Mouse (Mus musculus): Measurements from ENCODE around the gene 2310057J18Rik.
"Not testable (repeated sequence)": the region's sequence is repeated elsewhere in the genome, so short reads cannot be mapped to it uniquely, and the experiment has no call there.

2310057J18Rik gene

DNA sequence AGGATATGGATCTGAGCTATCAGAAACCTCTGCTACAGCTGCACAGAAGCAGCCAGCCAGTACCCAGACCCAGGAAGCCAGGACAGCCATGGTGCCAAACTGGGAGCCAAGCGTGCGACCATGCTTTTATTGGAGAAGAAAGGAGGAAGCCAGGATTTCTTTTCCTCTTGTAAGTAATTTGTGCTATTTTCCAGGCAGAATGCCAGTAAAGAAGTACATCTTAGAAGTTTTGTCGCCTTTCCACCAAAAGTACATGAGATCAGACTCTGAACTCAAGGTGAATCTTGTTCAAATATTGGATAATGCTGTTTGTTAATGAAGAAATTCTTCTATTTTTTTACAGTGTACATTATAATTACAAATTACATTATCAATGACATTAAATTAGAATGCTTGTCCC, at the start of gene 2310057J18Rik:
TSS of gene 2310057J18Rik (minus strand) at position 101 of the 400 bp plus-strand sequence.
- no peak for DNase-seq (ENCODE audit: inconsistent age in 2 of 2, low spot score in 1 of 2)

DNA sequence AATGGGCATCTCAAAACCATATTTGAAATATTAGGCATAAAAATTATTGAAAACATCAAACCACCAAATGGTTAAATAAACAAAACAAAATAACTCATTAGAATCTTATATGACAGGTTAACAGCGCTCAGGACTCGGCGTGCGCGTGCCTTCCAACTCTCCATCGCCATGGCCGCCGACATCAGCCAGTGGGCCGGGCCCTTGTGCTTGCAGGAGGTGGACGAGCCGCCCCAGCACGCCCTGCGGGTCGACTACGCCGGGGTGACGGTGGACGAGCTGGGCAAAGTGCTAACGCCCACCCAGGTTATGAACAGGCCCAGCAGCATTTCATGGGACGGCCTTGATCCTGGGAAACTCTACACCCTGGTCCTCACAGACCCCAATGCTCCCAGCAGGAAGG, 43.9 kb upstream of the 2310057J18Rik start:
- not testable (repeated sequence) for DNase-seq (ENCODE audit: inconsistent age in 2 of 2, low spot score in 1 of 2)

DNA sequence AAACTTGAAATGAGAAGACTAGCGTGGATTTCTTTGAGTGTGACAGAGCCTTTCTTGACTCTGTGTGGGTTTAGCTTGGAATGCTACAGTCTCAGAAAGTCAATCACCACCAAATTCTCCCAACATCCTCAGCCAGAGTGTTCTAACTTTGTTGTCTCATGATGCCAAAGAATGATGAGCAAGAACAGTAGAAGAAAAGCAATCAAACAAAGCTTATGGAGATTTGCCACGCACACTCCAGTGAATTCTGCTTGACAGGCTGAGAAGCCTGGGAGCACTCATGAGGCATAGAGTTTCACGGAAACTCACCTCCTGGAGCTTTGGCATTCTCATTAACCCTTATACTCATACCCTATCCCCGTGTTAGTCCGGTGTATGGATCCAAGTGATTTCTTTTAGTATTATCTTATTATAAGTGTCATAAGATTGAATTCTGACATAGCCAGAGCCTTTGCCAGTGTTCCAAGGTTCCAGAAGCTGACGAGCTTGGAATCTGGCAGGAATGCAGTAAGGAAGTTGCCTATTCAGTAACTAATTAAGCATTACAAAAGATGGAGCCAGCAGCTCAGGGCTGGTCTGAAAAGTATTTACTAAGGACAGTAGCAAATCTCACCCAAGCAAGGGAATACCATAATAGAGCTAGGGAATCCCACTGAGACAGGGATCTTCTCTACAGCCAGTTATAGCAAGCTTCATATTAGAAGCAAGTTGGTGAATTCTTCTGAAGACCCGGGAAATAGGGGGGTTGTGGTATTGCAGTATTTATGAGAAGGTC, 33.6 kb upstream of the 2310057J18Rik start:
- no peak for DNase-seq (ENCODE audit: inconsistent age in 2 of 2, low spot score in 1 of 2)

DNA sequence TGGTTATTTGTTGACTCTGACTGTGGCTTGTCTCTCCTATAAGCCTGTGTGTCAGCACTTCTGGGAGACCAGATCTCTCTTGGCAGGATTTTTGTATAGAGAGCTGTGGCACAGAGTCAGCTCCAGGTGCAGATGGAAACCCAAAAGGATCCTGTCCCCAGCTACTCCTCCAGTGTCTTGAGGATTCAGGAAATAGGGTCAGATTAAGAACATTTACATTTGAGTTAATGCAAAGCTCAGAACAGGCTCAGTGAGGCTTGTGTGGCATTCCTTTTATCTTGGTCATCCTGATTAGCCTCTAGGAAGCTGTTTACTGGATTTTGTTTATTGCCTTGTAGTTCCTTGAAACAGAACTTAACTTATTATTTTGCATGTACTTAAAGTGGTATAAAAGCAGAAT, 11.7 kb upstream of the 2310057J18Rik start:
- DNase-seq (ENCODE audit: inconsistent age in 2 of 2, low spot score in 1 of 2): no peak

GRCm38 (mm10) chr10:28988990-28989389, 2.9 kb upstream of the 2310057J18Rik start:
- DNase-seq (ENCODE audit: inconsistent age in 2 of 2, low spot score in 1 of 2): no peak

GRCm38 (mm10) chr10:28968189-28968588, 17.9 kb downstream of the 2310057J18Rik start:
- no peak for DNase-seq (ENCODE audit: inconsistent age in 2 of 2, low spot score in 1 of 2)

DNA sequence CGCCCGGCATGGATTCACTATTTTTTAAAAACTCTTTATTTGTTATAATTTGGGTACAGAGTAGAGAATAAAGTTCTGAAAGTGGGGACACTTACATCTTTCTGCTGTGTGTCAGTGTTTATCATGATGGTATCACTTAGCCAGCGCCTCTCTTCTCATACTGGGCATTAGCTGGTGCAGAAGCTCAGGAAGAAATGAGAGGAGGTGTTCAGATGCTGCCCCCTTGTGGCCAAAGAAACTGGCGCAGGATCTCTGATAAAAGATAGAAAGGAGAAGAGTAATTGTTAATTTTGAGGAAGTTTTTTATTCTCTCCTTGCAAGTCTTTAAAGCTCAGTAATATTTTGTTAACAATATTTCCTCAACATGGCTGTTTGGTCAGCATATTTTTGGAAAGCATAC, 31.0 kb downstream of the 2310057J18Rik start:
- peak; percentile 8 to 60 for DNase-seq (ENCODE audit: inconsistent age in 2 of 2, low spot score in 1 of 2)

- DNase-seq (ENCODE audit: inconsistent age in 2 of 2, low spot score in 1 of 2): no peak
These were observed 31.6 kb downstream of the 2310057J18Rik start for GRCm38 (mm10) chr10:28954515-28954914.

All from adrenal gland, adult (tissue).